Mouse (Mus musculus): ENCODE results near the gene BC005624.
"Not testable (repeated sequence)": the region's sequence is repeated elsewhere in the genome, so short reads cannot be mapped to it uniquely, and the experiment has no call there.

Gene BC005624

GRCm38 (mm10) chr2:30967352-30968327, 14.4 kb downstream of the BC005624 start, which contains the start of gene Tor1a:
Gene Tor1a, minus strand, starts transcription at chr2:30967933.
- peak; percentile 82 to 87 for DNase-seq (ENCODE audit: low spot score in 2 of 2)

GRCm38 (mm10) chr2:30966826-30967225, 15.2 kb downstream of the BC005624 start:
- DNase-seq (ENCODE audit: low spot score in 2 of 2) = no peak

- no peak for DNase-seq (ENCODE audit: low spot score in 2 of 2)
These were observed 16.4 kb downstream of the BC005624 start for GRCm38 (mm10) chr2:30965627-30966026.

- DNase-seq (ENCODE audit: low spot score in 2 of 2) = no peak
These were observed 19.3 kb downstream of the BC005624 start for GRCm38 (mm10) chr2:30962570-30963254.

GRCm38 (mm10) chr2:30959856-30960255, 22.1 kb downstream of the BC005624 start:
- DNase-seq (ENCODE audit: low spot score in 2 of 2) = no peak

- no peak for DNase-seq (ENCODE audit: low spot score in 2 of 2)
These were observed 23.3 kb downstream of the BC005624 start for GRCm38 (mm10) chr2:30958726-30959125.

GRCm38 (mm10) chr2:30957511-30957910, 24.5 kb downstream of the BC005624 start:
- no peak for DNase-seq (ENCODE audit: low spot score in 2 of 2)

GRCm38 (mm10) chr2:30954797-30955196, 27.2 kb downstream of the BC005624 start:
- DNase-seq (ENCODE audit: low spot score in 2 of 2) = no peak

GRCm38 (mm10) chr2:30952824-30953490, 29.0 kb downstream of the BC005624 start, which contains the start of gene Tor1b:
Gene Tor1b, plus strand, starts transcription at chr2:30952959.
- peak; percentile 87 for DNase-seq (ENCODE audit: low spot score in 2 of 2)

GRCm38 (mm10) chr2:30952457-30952823, 29.6 kb downstream of the BC005624 start:
- DNase-seq (ENCODE audit: low spot score in 2 of 2) = no peak

- DNase-seq (ENCODE audit: low spot score in 2 of 2) = peak; percentile 53 to 54
These were observed 39.4 kb downstream of the BC005624 start for GRCm38 (mm10) chr2:30942603-30943011.

GRCm38 (mm10) chr2:30942116-30942515, 39.9 kb downstream of the BC005624 start:
- DNase-seq (ENCODE audit: low spot score in 2 of 2) = not testable (repeated sequence)

GRCm38 (mm10) chr2:30941586-30941985, 40.4 kb downstream of the BC005624 start:
- DNase-seq (ENCODE audit: low spot score in 2 of 2) = no peak

GRCm38 (mm10) chr2:30938574-30938991, 43.4 kb downstream of the BC005624 start:
- DNase-seq (ENCODE audit: low spot score in 2 of 2) = no peak

GRCm38 (mm10) chr2:30937731-30938130, 44.3 kb downstream of the BC005624 start:
- DNase-seq (ENCODE audit: low spot score in 2 of 2) = no peak

GRCm38 (mm10) chr2:30936808-30937207, 45.2 kb downstream of the BC005624 start:
- DNase-seq (ENCODE audit: low spot score in 2 of 2) = no peak

GRCm38 (mm10) chr2:30933917-30934450, 48.0 kb downstream of the BC005624 start:
- DNase-seq (ENCODE audit: low spot score in 2 of 2) = peak; percentile 58 to 75

GRCm38 (mm10) chr2:30933032-30933431, 49.0 kb downstream of the BC005624 start:
- DNase-seq (ENCODE audit: low spot score in 2 of 2) = no peak

- no peak for DNase-seq (ENCODE audit: low spot score in 2 of 2)
These were observed 50.1 kb downstream of the BC005624 start for GRCm38 (mm10) chr2:30931922-30932321.

GRCm38 (mm10) chr2:30930846-30931245, 51.2 kb downstream of the BC005624 start:
- DNase-seq (ENCODE audit: low spot score in 2 of 2) = not testable (repeated sequence)

- DNase-seq (ENCODE audit: low spot score in 2 of 2) = peak; percentile 55 to 65
These were observed 52.4 kb downstream of the BC005624 start, which contains the start of gene Ptges for GRCm38 (mm10) chr2:30929483-30930045. Gene Ptges, minus strand, starts transcription at chr2:30929863.

All from heart, adult 9 months (tissue).